Mouse (Mus musculus): ENCODE data around the gene Ikbke. TPM values are rescaled to one million over a fixed set of nuclear protein-coding genes. Genes with fewer than 3 reads are reported as not detected.
"Not testable (repeated sequence)": the region's sequence is repeated elsewhere in the genome, so short reads cannot be mapped to it uniquely, and the experiment has no call there.

Ikbke gene
- 2.9 and 4.0 TPM in 2 replicates for polyA plus RNA-seq (2015; fragmentation: Nextera tagmentation; extraction: Ambion mirVana)

- Histone ChIP-seq H3K27me3 (no peaks in the 10 kb centered on the region), H3K36me3 (no peaks in the 10 kb centered on the region), H3K27ac (no peak within 1 kb of the TSS), H3K9ac (peak within 1 kb of the TSS; percentile 22), H3K4me2 (peak within 1 kb of the TSS; percentile 49), H3K9me3 (no peaks in the 10 kb centered on the region), H3K4me1 (peaks cover 26% of the 10 kb centered on the region), H3K4me3 (peak within 1 kb of the TSS; percentile 40)
- 20% methylated on average over 4 of the region's 4 CpGs for WGBS
- peak; percentile 24; the same call in 1 of the 2 replicates for ATAC-seq (ENCODE audit: borderline replicate concordance, extremely low read depth, low FRiP score, low TSS enrichment)
These were observed at the start of gene Ikbke for GRCm38 (mm10) chr1:131279456-131279776. Gene Ikbke, minus strand, starts transcription at chr1:131279606.

GRCm38 (mm10) chr1:131329093-131329492, 49.7 kb upstream of the Ikbke start:
- H3K9me3 ChIP-seq; H3K4me2 ChIP-seq; H3K4me3 ChIP-seq; H3K9ac ChIP-seq; ATAC-seq (ENCODE audit: borderline replicate concordance, extremely low read depth, low FRiP score, low TSS enrichment); H3K4me1 ChIP-seq; H3K27me3 ChIP-seq; H3K27ac ChIP-seq: not testable (repeated sequence)
- 100% methylated on average over 1 of the region's 1 CpGs for WGBS
- peaks cover 15% of the 10 kb centered on the region for H3K36me3 ChIP-seq

- H3K36me3 ChIP-seq = peaks cover 13% of the 10 kb centered on the region
- no peak overlapping the region for H3K9ac ChIP-seq
These were observed 47.8 kb upstream of the Ikbke start for GRCm38 (mm10) chr1:131327167-131327566.

GRCm38 (mm10) chr1:131324816-131325463, 45.5 kb upstream of the Ikbke start:
- no peak overlapping the region for H3K4me3 ChIP-seq
- no peaks in the 10 kb centered on the region for H3K9me3 ChIP-seq
- no peaks in the 10 kb centered on the region for H3K4me1 ChIP-seq
- peaks cover 10% of the 10 kb centered on the region for H3K36me3 ChIP-seq
- H3K27me3 ChIP-seq = no peaks in the 10 kb centered on the region
- H3K9ac ChIP-seq = no peak overlapping the region
- no peak for ATAC-seq (ENCODE audit: borderline replicate concordance, extremely low read depth, low FRiP score, low TSS enrichment)
- 84% methylated on average over 3 of the region's 3 CpGs for WGBS
- no peak overlapping the region for H3K27ac ChIP-seq
- no peak overlapping the region for H3K4me2 ChIP-seq

More at GRCm38 (mm10) chr1:131327167-131327566, 47.8 kb upstream of the Ikbke start:
- H3K9me3 ChIP-seq = no peaks in the 10 kb centered on the region
- H3K4me1 ChIP-seq = no peaks in the 10 kb centered on the region
- ATAC-seq (ENCODE audit: borderline replicate concordance, extremely low read depth, low FRiP score, low TSS enrichment) = no peak
- 94% methylated on average over 1 of the region's 1 CpGs for WGBS
- no peak overlapping the region for H3K27ac ChIP-seq
- H3K4me2 ChIP-seq = no peak overlapping the region
- H3K27me3 ChIP-seq = no peaks in the 10 kb centered on the region
- H3K4me3 ChIP-seq = no peak overlapping the region

- H3K27ac ChIP-seq = no peak overlapping the region
- H3K4me3 ChIP-seq = no peak overlapping the region
- no peak for ATAC-seq (ENCODE audit: borderline replicate concordance, extremely low read depth, low FRiP score, low TSS enrichment)
- H3K36me3 ChIP-seq = peaks cover 24% of the 10 kb centered on the region; the same call in 1 of the 2 replicates
- no peaks in the 10 kb centered on the region for H3K4me1 ChIP-seq
- H3K9ac ChIP-seq = no peak overlapping the region
- no peaks in the 10 kb centered on the region for H3K27me3 ChIP-seq
- 86% methylated on average over 3 of the region's 3 CpGs for WGBS
- no peaks in the 10 kb centered on the region for H3K9me3 ChIP-seq
- H3K4me2 ChIP-seq = no peak overlapping the region
These were observed 40.4 kb upstream of the Ikbke start for GRCm38 (mm10) chr1:131319598-131320330.

GRCm38 (mm10) chr1:131318397-131318796, 39.0 kb upstream of the Ikbke start:
- WGBS = 90% methylated on average over 2 of the region's 2 CpGs
- H3K4me3 ChIP-seq = no peak overlapping the region
- H3K4me2 ChIP-seq = no peak overlapping the region
- no peak overlapping the region for H3K9ac ChIP-seq
- peaks cover 29% of the 10 kb centered on the region; the same call in 1 of the 2 replicates for H3K36me3 ChIP-seq
- no peaks in the 10 kb centered on the region for H3K27me3 ChIP-seq
- H3K9me3 ChIP-seq = no peaks in the 10 kb centered on the region
- no peaks in the 10 kb centered on the region for H3K4me1 ChIP-seq
- H3K27ac ChIP-seq = no peak overlapping the region
- no peak for ATAC-seq (ENCODE audit: borderline replicate concordance, extremely low read depth, low FRiP score, low TSS enrichment)

- no peak overlapping the region for H3K27ac ChIP-seq
- no peaks in the 10 kb centered on the region for H3K9me3 ChIP-seq
- no peak overlapping the region for H3K9ac ChIP-seq
- no peak overlapping the region for H3K4me2 ChIP-seq
- no peak overlapping the region for H3K4me3 ChIP-seq
- H3K4me1 ChIP-seq = no peaks in the 10 kb centered on the region
- 60% methylated on average over 5 of the region's 5 CpGs for WGBS
- no peaks in the 10 kb centered on the region for H3K27me3 ChIP-seq
- no peak for ATAC-seq (ENCODE audit: borderline replicate concordance, extremely low read depth, low FRiP score, low TSS enrichment)
- peaks cover 29% of the 10 kb centered on the region; the same call in 1 of the 2 replicates for H3K36me3 ChIP-seq
These were observed 38.2 kb upstream of the Ikbke start for GRCm38 (mm10) chr1:131317625-131318024.

- no peak for ATAC-seq (ENCODE audit: borderline replicate concordance, extremely low read depth, low FRiP score, low TSS enrichment)
- H3K36me3 ChIP-seq = peaks cover 34% of the 10 kb centered on the region; the same call in 1 of the 2 replicates
- WGBS = 84% methylated on average over 3 of the region's 3 CpGs
These were observed 31.9 kb upstream of the Ikbke start for GRCm38 (mm10) chr1:131311284-131311683.

GRCm38 (mm10) chr1:131310237-131310818, 30.9 kb upstream of the Ikbke start:
- Histone ChIP-seq H3K9ac (no peak overlapping the region), H3K27ac (no peak overlapping the region), H3K4me3 (no peak overlapping the region), H3K4me2 (no peak overlapping the region), H3K9me3 (no peaks in the 10 kb centered on the region), H3K27me3 (no peaks in the 10 kb centered on the region), H3K4me1 (no peaks in the 10 kb centered on the region), H3K36me3 (peaks cover 28% of the 10 kb centered on the region; the same call in 1 of the 2 replicates)
- no peak for ATAC-seq (ENCODE audit: borderline replicate concordance, extremely low read depth, low FRiP score, low TSS enrichment)
- WGBS = 88% methylated on average over 5 of the region's 5 CpGs

More at GRCm38 (mm10) chr1:131311284-131311683, 31.9 kb upstream of the Ikbke start:
- Histone ChIP-seq H3K4me3 (no peak overlapping the region), H3K9ac (no peak overlapping the region), H3K27me3 (no peaks in the 10 kb centered on the region), H3K4me2 (no peak overlapping the region), H3K27ac (no peak overlapping the region), H3K9me3 (no peaks in the 10 kb centered on the region), H3K4me1 (no peaks in the 10 kb centered on the region)

- WGBS = 97% methylated on average over 2 of the region's 2 CpGs
- no peak overlapping the region for H3K4me2 ChIP-seq
- no peak overlapping the region for H3K4me3 ChIP-seq
- no peaks in the 10 kb centered on the region for H3K4me1 ChIP-seq
- peaks cover 21% of the 10 kb centered on the region for H3K36me3 ChIP-seq
- no peaks in the 10 kb centered on the region for H3K27me3 ChIP-seq
- no peak for ATAC-seq (ENCODE audit: borderline replicate concordance, extremely low read depth, low FRiP score, low TSS enrichment)
- H3K27ac ChIP-seq = no peak overlapping the region
- H3K9me3 ChIP-seq = no peaks in the 10 kb centered on the region
- no peak overlapping the region for H3K9ac ChIP-seq
These were observed 21.3 kb upstream of the Ikbke start for GRCm38 (mm10) chr1:131300750-131301149.

GRCm38 (mm10) chr1:131299788-131300187, 20.4 kb upstream of the Ikbke start:
- Histone ChIP-seq H3K27me3 (no peaks in the 10 kb centered on the region), H3K27ac (no peak overlapping the region), H3K4me1 (no peaks in the 10 kb centered on the region), H3K4me3 (no peak overlapping the region), H3K9ac (no peak overlapping the region), H3K9me3 (no peaks in the 10 kb centered on the region), H3K36me3 (peaks cover 28% of the 10 kb centered on the region), H3K4me2 (no peak overlapping the region)
- WGBS = 77% methylated on average over 6 of the region's 6 CpGs
- no peak for ATAC-seq (ENCODE audit: borderline replicate concordance, extremely low read depth, low FRiP score, low TSS enrichment)

GRCm38 (mm10) chr1:131299240-131299639, 19.8 kb upstream of the Ikbke start:
- Histone ChIP-seq H3K4me2 (no peak overlapping the region), H3K4me3 (no peak overlapping the region), H3K4me1 (no peaks in the 10 kb centered on the region), H3K9ac (no peak overlapping the region), H3K27me3 (no peaks in the 10 kb centered on the region), H3K27ac (no peak overlapping the region), H3K9me3 (no peaks in the 10 kb centered on the region), H3K36me3 (peaks cover 28% of the 10 kb centered on the region)
- no peak for ATAC-seq (ENCODE audit: borderline replicate concordance, extremely low read depth, low FRiP score, low TSS enrichment)
- WGBS = 64% methylated on average over 3 of the region's 3 CpGs

Data from lung, embryonic 15.5 days (tissue).